Mouse (Mus musculus) gonadal fat pad, adult 2 months (tissue): Measurements from ENCODE around the gene Gsdma. TPM values are rescaled to one million over a fixed set of nuclear protein-coding genes. Genes with fewer than 3 reads are reported as not detected.
"Not testable (repeated sequence)": the region's sequence is repeated elsewhere in the genome, so short reads cannot be mapped to it uniquely, and the experiment has no call there.

Experiments used
- DNase-seq: peaks from one replicate; pipeline ENCODE4 v3.0.0-alpha.2; 2012; ENCODE audit warnings: low read depth
- polyA plus RNA-seq: library from polyadenylated mRNA; depleted of rRNA; stranded (reverse); fragments of >200 nt; gene quantifications from 2 replicates; pipeline ENCODE4 v1.2.3, GENCODE M21; 2012; rRNA removed

Gsdma gene
- polyA plus RNA-seq, 1 experiment, result 0.09 TPM

- DNase-seq, result no peak
Measured at GRCm38 (mm10) chr11:98709001-98709741, 45.0 kb downstream of the Gsdma start.

- DNase-seq, result no peak
Measured at GRCm38 (mm10) chr11:98710416-98711045, 46.4 kb downstream of the Gsdma start.

GRCm38 (mm10) chr11:98711046-98711434 lies 46.9 kb downstream of the Gsdma start:
- no peak for DNase-seq

GRCm38 (mm10) chr11:98712009-98712408 lies 47.9 kb downstream of the Gsdma start:
- not testable (repeated sequence) for DNase-seq

- no peak for DNase-seq
Measured at GRCm38 (mm10) chr11:98713703-98714102, 49.6 kb downstream of the Gsdma start.

- DNase-seq, result no peak
Measured at GRCm38 (mm10) chr11:98715946-98716345, 51.8 kb downstream of the Gsdma start.

- no peak for DNase-seq
Measured at GRCm38 (mm10) chr11:98717904-98718303, 53.8 kb downstream of the Gsdma start.

- DNase-seq, result no peak
Measured at GRCm38 (mm10) chr11:98720756-98721155, 56.6 kb downstream of the Gsdma start.

- no peak for DNase-seq
Measured at GRCm38 (mm10) chr11:98721458-98722226, 57.5 kb downstream of the Gsdma start.

GRCm38 (mm10) chr11:98723098-98723497 lies 58.9 kb downstream of the Gsdma start:
- no peak for DNase-seq

- DNase-seq, result no peak
Measured at GRCm38 (mm10) chr11:98725926-98726506, 61.9 kb downstream of the Gsdma start.

Other genes with a start within 250 kb of the Gsdma start
- gene Mien1, start 225.4 kb upstream of the Gsdma start, polyA plus RNA-seq, result 217 and 228 TPM in 2 replicates
- 54.7 and 54.8 TPM in 2 replicates for gene Grb7, start 218.0 kb upstream of the Gsdma start, polyA plus RNA-seq
- gene Ikzf3, start 118.3 kb upstream of the Gsdma start, polyA plus RNA-seq, result 0.82 and 0.98 TPM in 2 replicates
- gene Zpbp2, start 113.3 kb upstream of the Gsdma start, polyA plus RNA-seq, result 0.47 and 1.1 TPM in 2 replicates
- gene Ormdl3, start 77.0 kb upstream of the Gsdma start, polyA plus RNA-seq, result 161 and 192 TPM in 2 replicates
- not detected in 2 replicates for gene Lrrc3c, start 66.1 kb upstream of the Gsdma start, polyA plus RNA-seq
- not detected in 2 replicates for gene Gm12355, start 38.7 kb upstream of the Gsdma start, polyA plus RNA-seq
- not detected in 2 replicates for gene Gsdma3, start 38.0 kb upstream of the Gsdma start, polyA plus RNA-seq
- not detected in 2 replicates for gene Gsdma2, start 17.6 kb upstream of the Gsdma start, polyA plus RNA-seq
- gene Psmd3, start 18.2 kb downstream of the Gsdma start, polyA plus RNA-seq, result 184 and 186 TPM in 2 replicates
- 1.1 and 2.8 TPM in 2 replicates for gene Csf3, start 36.9 kb downstream of the Gsdma start, polyA plus RNA-seq
- gene Med24, start 65.1 kb downstream of the Gsdma start, polyA plus RNA-seq, result 77.3 and 78.0 TPM in 2 replicates
- 73.1 and 89.0 TPM in 2 replicates for gene Thra, start 76.3 kb downstream of the Gsdma start, polyA plus RNA-seq
- 76.6 and 109 TPM in 2 replicates for gene Nr1d1, start 111.0 kb downstream of the Gsdma start, polyA plus RNA-seq
- 25.4 and 37.2 TPM in 2 replicates for gene Msl1, start 131.2 kb downstream of the Gsdma start, polyA plus RNA-seq
- 22.5 and 22.8 TPM in 2 replicates for gene Casc3, start 140.6 kb downstream of the Gsdma start, polyA plus RNA-seq
- gene Rapgefl1, start 172.4 kb downstream of the Gsdma start, polyA plus RNA-seq, result 4.0 and 4.9 TPM in 2 replicates
- gene Wipf2, start 199.3 kb downstream of the Gsdma start, polyA plus RNA-seq, result 6.2 and 7.8 TPM in 2 replicates
- 0.35 and 0.56 TPM in 2 replicates for gene Cdc6, start 243.4 kb downstream of the Gsdma start, polyA plus RNA-seq